Mouse (Mus musculus): ENCODE measurements around the gene Spcs3.

- TF ChIP-seq CTCF (IDR thresholded peaks at IDR 0.05; ENCODE audit: control insufficient read depth, insufficient read depth, insufficient read length): no peak
- no peak for TF ChIP-seq MAX (IDR thresholded peaks at IDR 0.05)
- no peak for TF ChIP-seq USF1 (IDR thresholded peaks at IDR 0.05; ENCODE audit: low read depth)
- TF ChIP-seq FOSL1 (IDR thresholded peaks at IDR 0.05; ENCODE audit: insufficient read depth, low read length, poor library complexity, severe bottlenecking): no peak
- TF ChIP-seq MYOD1 (IDR thresholded peaks at IDR 0.05; ENCODE audit: control insufficient read depth, insufficient read length, low read depth): no peak
- no peak for TF ChIP-seq CEBPB (IDR thresholded peaks at IDR 0.05; ENCODE audit: low read depth)
Measured at GRCm38 (mm10) chr8:54491057-54491690, 38.6 kb downstream of the Spcs3 start.
